Mouse (Mus musculus): ENCODE data around the gene Greb1.

DNA sequence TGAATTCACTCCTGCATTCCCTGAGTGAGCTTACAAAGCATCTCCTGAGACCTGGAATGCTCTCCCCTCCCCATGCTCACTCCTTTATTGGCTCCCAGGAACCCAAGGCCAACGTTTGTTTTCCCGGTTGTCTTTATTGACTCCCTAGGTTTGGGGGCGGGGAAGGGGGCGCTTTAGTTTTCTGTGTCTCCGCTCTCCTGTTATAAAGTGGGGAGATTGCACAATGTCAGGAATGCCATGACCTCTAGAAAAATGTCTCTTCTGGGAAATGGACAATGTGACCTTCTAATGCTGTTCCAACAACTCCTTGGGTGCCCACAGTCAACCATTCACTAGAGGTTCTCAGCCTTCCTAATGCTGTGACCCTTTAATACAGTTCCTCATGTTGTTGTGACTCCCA is 22.2 kb downstream of the Greb1 start:
- TF ChIP-seq CTCF (IDR thresholded peaks at IDR 0.05; ENCODE audit: low read depth) (no peak), EP300 (IDR thresholded peaks at IDR 0.05; ENCODE audit: low read depth) (no peak)

Measured in liver, embryonic 14.5 days (tissue).